Mouse (Mus musculus) heart, embryonic 14.5 days (tissue): Measurements from ENCODE around the gene Slc9a3r2. TPM values are rescaled to one million over a fixed set of nuclear protein-coding genes. Genes with fewer than 3 reads are reported as not detected.

Experiments
- ATAC-seq: fragments of 200-750 bp; cut with Nextera tagmentation; 2 replicates; pipeline ENCODE4 v1.8.0; 2017; ENCODE audit warnings: low read depth, moderate TSS enrichment; ENCODE audit not compliant: insufficient number of reproducible peaks, insufficient read depth, low FRiP score
- H3K27ac ChIP-seq, 2 experiments: fragments of 200-500 bp in 1 of 2; fragments of 300-500 bp in 1 of 2; sonication (generic) in 1 of 2; replicated peaks in 1 of 2; 2 replicates each; pipeline ENCODE4 v1.5.1; 2012 to 2014; ENCODE audit warnings: low read depth in 2 of 2, low read length in 2 of 2, control low read depth in 1 of 2, mild to moderate bottlenecking in 1 of 2, mixed read lengths in 1 of 2; ENCODE audit not compliant: control insufficient read depth in 1 of 2, insufficient read depth in 1 of 2
- H3K27me3 ChIP-seq: fragments of 300-500 bp; sonication (generic); 2 replicates; pipeline ENCODE4 v1.6.1; 2014; ENCODE audit warnings: mild to moderate bottlenecking, low read length, control low read depth; ENCODE audit not compliant: control insufficient read depth, insufficient read depth
- H3K36me3 ChIP-seq: fragments of 300-500 bp; sonication (generic); 2 replicates; pipeline ENCODE4 v1.6.1; 2014; ENCODE audit warnings: mild to moderate bottlenecking, control low read depth, low read length, mixed read lengths; ENCODE audit not compliant: control insufficient read depth, insufficient read depth
- H3K4me1 ChIP-seq, 2 experiments: fragments of 200-500 bp in 1 of 2; fragments of 300-500 bp in 1 of 2; sonication (generic) in 1 of 2; 2 replicates each; pipeline ENCODE4 v1.6.1; 2012 to 2014; ENCODE audit warnings: low read length in 2 of 2, control low read depth in 1 of 2, mixed read lengths in 1 of 2; ENCODE audit not compliant: control insufficient read depth in 2 of 2, insufficient read depth in 2 of 2
- H3K4me2 ChIP-seq: fragments of 300-500 bp; sonication (generic); 2 replicates; pipeline ENCODE4 v1.6.1; 2014; ENCODE audit warnings: mild to moderate bottlenecking, low read length
- H3K4me3 ChIP-seq, 2 experiments: fragments of 200-500 bp in 1 of 2; fragments of 300-500 bp in 1 of 2; sonication (generic) in 1 of 2; 2 replicates each; pipeline ENCODE4 v1.5.1; 2012 to 2014; ENCODE audit warnings: low read length in 2 of 2, mild to moderate bottlenecking in 2 of 2, control low read depth in 1 of 2, low read depth in 1 of 2, moderate library complexity in 1 of 2; ENCODE audit not compliant: control insufficient read depth in 1 of 2, insufficient read depth in 1 of 2
- H3K9ac ChIP-seq: fragments of 300-500 bp; sonication (generic); 2 replicates; pipeline ENCODE4 v1.6.1; 2014; ENCODE audit warnings: mild to moderate bottlenecking, low read length
- H3K9me3 ChIP-seq: fragments of 300-500 bp; sonication (generic); 2 replicates; pipeline ENCODE4 v1.6.1; 2016; ENCODE audit warnings: low read length, control low read depth; ENCODE audit not compliant: control insufficient read depth
- WGBS: fragments of 180-500 bp; shearing (Covaris S2); extraction: QIAGEN DNeasy Blood & Tissue Kit; methylation state at CpG from one replicate; pipeline ENCODE4 v1.1.7; 2014; 5-methylcytosine and 5-hydroxymethylcytosine counted together
- polyA plus RNA-seq: library from polyadenylated mRNA; unstranded; fragments of >200 nt; fragmentation: Nextera tagmentation; extraction: Ambion mirVana; gene quantifications from 2 replicates; pipeline ENCODE4 v1.2.1, GENCODE M21; 2014

The Slc9a3r2 gene
- polyA plus RNA-seq, 1 experiment from 2014 or later, result 60.9 TPM

GRCm38 (mm10) chr17:24597989-24598388 is 52.1 kb downstream of the Slc9a3r2 start:
- ATAC-seq, result no peak
- Histone ChIP-seq H3K36me3 (peaks cover 99% of the 10 kb centered on the region), H3K9me3 (no peaks in the 10 kb centered on the region), H3K9ac (no peak overlapping the region), H3K4me2 (no peak overlapping the region), H3K4me1 (no peaks in the 10 kb centered on the region), H3K27ac (no peak overlapping the region), H3K4me3 (no peak overlapping the region), H3K27me3 (no peaks in the 10 kb centered on the region)
- 90% methylated on average over 3 of the region's 3 CpGs for whole genome bisulfite sequencing

- Histone ChIP-seq H3K9ac (no peak overlapping the region), H3K4me3 (no peak overlapping the region), H3K27ac (no peak overlapping the region), H3K9me3 (no peaks in the 10 kb centered on the region), H3K27me3 (no peaks in the 10 kb centered on the region), H3K4me2 (no peak overlapping the region), H3K4me1 (no peaks in the 10 kb centered on the region), H3K36me3 (peaks cover 99% of the 10 kb centered on the region)
- WGBS, result 87% methylated on average over 19 of the region's 19 CpGs
- ATAC-seq, result no peak
Observed at GRCm38 (mm10) chr17:24596471-24597183, 53.5 kb downstream of the Slc9a3r2 start.

DNA sequence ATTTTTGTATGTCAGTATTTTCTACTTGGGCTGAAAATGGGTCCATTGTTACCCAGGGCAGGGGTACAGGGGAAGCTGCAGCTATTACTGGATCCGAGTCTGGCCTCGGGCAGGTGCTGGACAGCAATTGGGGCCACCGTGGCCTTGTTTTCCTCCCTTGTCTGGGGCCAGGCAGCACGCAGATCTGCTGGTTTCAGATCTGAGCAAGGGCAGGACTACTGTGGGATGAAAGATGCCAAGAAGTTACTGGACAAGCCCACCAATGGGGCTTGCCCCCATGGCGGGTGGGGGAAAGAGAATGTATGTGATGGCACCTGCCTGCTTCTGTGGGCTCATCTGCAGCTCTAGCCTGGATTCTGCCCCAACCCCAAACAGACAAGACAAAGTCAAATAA is 54.1 kb downstream of the Slc9a3r2 start:
- no peak for ATAC-seq
- Histone ChIP-seq H3K4me2 (no peak overlapping the region), H3K9me3 (no peaks in the 10 kb centered on the region), H3K36me3 (peaks cover 99% of the 10 kb centered on the region), H3K27me3 (no peaks in the 10 kb centered on the region), H3K9ac (no peak overlapping the region), H3K27ac (no peak overlapping the region), H3K4me3 (no peak overlapping the region), H3K4me1 (no peaks in the 10 kb centered on the region)
- 82% methylated on average over 5 of the region's 5 CpGs for WGBS

DNA sequence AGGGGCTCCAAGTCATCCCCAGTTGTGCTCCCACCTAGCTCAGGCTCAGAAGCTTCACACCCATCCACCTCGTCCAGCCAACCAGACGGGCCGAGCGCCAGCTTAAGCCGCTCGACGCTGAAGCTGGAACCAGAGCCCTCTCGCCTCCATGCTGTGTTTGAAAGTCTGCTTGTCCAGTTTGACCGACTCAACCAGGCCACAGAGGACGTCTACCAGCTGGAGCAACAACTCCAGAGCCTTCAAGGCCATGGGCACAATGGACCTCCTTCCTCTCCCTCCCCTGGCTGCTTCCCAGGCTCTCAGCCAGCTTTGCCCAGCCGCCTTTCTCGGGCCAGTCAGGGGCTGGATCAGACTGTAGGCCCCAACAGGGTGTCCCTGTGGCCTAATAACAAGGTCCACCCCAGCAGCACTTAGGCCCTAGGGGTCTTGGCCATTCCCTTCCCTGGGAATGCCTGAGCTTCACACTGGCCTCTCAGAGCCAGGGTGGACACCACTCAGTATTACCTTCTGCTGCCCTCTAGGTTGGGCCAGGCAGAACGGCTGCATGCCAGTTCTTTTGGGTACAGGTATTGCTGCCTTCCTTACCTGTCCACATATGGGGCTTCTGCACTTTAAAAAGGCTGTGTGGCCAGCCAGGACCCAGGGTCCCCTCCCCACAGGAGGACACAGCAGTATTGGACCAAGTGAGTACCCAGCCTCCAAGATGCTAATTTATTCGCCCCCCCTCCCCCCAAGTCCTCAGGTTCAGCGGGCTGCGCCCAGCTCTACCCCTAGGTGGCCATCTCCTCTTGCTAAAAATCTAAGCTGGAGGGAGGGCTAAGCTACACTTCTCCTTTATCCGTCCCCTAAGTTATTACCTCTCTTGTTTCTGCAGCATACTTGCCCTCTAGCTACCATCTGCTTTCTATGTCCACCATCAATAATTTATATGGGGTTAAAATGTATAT is 54.7 kb downstream of the Slc9a3r2 start:
- no peaks in the 10 kb centered on the region for H3K27me3 ChIP-seq
- H3K4me2 ChIP-seq, result no peak overlapping the region
- no peaks in the 10 kb centered on the region for H3K9me3 ChIP-seq
- H3K36me3 ChIP-seq, result peaks cover 100% of the 10 kb centered on the region
- H3K9ac ChIP-seq, result no peak overlapping the region
- H3K4me3 ChIP-seq, result no peak overlapping the region
- H3K27ac ChIP-seq, result no peak overlapping the region
- ATAC-seq, result no peak
- WGBS, result 74% methylated on average over 17 of the region's 17 CpGs
- H3K4me1 ChIP-seq, result no peaks in the 10 kb centered on the region

- no peak overlapping the region for H3K27ac ChIP-seq
- no peak for ATAC-seq
- H3K4me2 ChIP-seq, result no peak overlapping the region
- no peaks in the 10 kb centered on the region for H3K9me3 ChIP-seq
- H3K4me1 ChIP-seq, result no peaks in the 10 kb centered on the region
- peaks cover 97% of the 10 kb centered on the region for H3K36me3 ChIP-seq
- no peak overlapping the region for H3K9ac ChIP-seq
- H3K4me3 ChIP-seq, result no peak overlapping the region
- 91% methylated on average over 26 of the region's 26 CpGs for WGBS
- no peaks in the 10 kb centered on the region for H3K27me3 ChIP-seq
Observed at GRCm38 (mm10) chr17:24593992-24594890, 55.9 kb downstream of the Slc9a3r2 start.

DNA sequence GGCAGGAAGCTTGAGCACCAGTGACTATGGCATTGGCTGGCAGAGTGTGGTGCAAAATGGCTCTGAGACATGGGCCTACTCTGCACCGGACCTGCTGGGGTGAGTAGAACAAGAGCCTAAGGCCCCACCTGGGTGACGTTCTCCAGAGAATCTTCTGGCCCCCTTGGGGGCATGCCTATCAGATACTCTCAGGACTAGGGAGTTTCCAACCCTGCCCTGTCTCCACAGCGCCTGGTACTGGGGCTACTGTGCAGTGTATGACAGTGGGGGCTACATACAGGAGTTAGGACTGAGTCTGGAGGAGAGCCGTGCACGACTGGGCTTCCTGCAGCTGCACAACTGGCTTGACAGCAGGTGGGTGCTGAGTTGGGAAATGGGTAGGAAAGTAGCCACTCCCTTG is 56.9 kb downstream of the Slc9a3r2 start:
- H3K27ac ChIP-seq, result no peak overlapping the region
- H3K9me3 ChIP-seq, result no peaks in the 10 kb centered on the region
- no peaks in the 10 kb centered on the region for H3K4me1 ChIP-seq
- no peak overlapping the region for H3K9ac ChIP-seq
- H3K4me2 ChIP-seq, result no peak overlapping the region
- 82% methylated on average over 5 of the region's 5 CpGs for WGBS
- H3K4me3 ChIP-seq, result no peak overlapping the region
- H3K36me3 ChIP-seq, result peaks cover 95% of the 10 kb centered on the region
- H3K27me3 ChIP-seq, result no peaks in the 10 kb centered on the region
- no peak for ATAC-seq

DNA sequence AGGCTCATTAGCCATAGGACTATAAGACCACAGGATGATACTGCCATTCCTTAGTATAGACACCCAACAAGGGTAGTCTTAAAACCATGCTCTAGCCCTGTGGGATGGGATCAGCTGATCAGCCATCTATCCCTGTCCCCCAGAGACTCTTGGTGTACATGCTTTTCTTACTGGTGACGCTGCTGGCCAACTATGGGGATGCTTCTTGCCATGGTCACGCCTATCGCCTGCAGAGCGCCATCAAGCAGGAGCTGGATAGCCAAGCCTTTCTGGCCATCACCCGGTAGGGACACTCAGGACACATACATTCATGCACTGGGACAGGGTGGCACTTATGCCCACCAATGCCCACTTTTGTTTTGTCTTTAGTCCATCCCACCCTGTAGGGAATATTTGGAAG is 58.4 kb downstream of the Slc9a3r2 start:
- WGBS, result 92% methylated on average over 5 of the region's 5 CpGs
- no peaks in the 10 kb centered on the region for H3K27me3 ChIP-seq
- no peak overlapping the region for H3K9ac ChIP-seq
- H3K9me3 ChIP-seq, result no peaks in the 10 kb centered on the region
- no peak overlapping the region for H3K27ac ChIP-seq
- no peak overlapping the region for H3K4me2 ChIP-seq
- H3K36me3 ChIP-seq, result peaks cover 95% of the 10 kb centered on the region
- no peaks in the 10 kb centered on the region for H3K4me1 ChIP-seq
- H3K4me3 ChIP-seq, result no peak overlapping the region
- ATAC-seq, result no peak
